Mouse (Mus musculus) heart, postnatal 14 days (tissue): Measurements from ENCODE around the gene Adam11. TPM values are rescaled to one million over a fixed set of nuclear protein-coding genes. Genes with fewer than 3 reads are reported as not detected.

Experiments
- DNase-seq, 2 experiments: peaks; one replicate each; pipeline ENCODE4 v3.0.0; 2021 to 2022
- intact Hi-C: fragments of 180-260 bp; cut with DNase I; formaldehyde crosslinking; loops from one replicate; pipeline ENCODE4 v1.15.1; 2025
- total RNA-seq, 2 experiments: library from RNA; stranded (reverse); gene quantifications; 2 replicates each; pipeline ENCODE4 v1.2.3; 2021

Adam11 gene
- total RNA-seq, 2 experiments from 2014 or later: 4.0 to 4.4 TPM

GRCm38 (mm10) chr11:102774621-102775141, 13.4 kb downstream of the Adam11 start:
- DNase-seq: peak; percentile 84 to 85
- intact Hi-C loops: loop anchor here (1.0 to 5.0 kb wide), 4 partner anchors 44 to 218 kb away; partner anchors contain the start of gene Gjc1

- intact Hi-C loops: no loop called here
- peak; percentile 91 to 93 for DNase-seq
Measured at GRCm38 (mm10) chr11:102777598-102777997, 16.4 kb downstream of the Adam11 start.

- intact Hi-C loops: no loop called here
Measured at GRCm38 (mm10) chr11:102778165-102778564, 16.9 kb downstream of the Adam11 start.

GRCm38 (mm10) chr11:102778597-102778996, 17.4 kb downstream of the Adam11 start:
- intact Hi-C loops: no loop called here
- no peak for DNase-seq

More at GRCm38 (mm10) chr11:102778165-102778564, 16.9 kb downstream of the Adam11 start:
- DNase-seq: no peak

- intact Hi-C loops: no loop called here
Measured at GRCm38 (mm10) chr11:102779081-102779638, 17.9 kb downstream of the Adam11 start.

GRCm38 (mm10) chr11:102779824-102780223, 18.6 kb downstream of the Adam11 start:
- intact Hi-C loops: no loop called here
- no peak for DNase-seq

More at GRCm38 (mm10) chr11:102779081-102779638, 17.9 kb downstream of the Adam11 start:
- no peak for DNase-seq

GRCm38 (mm10) chr11:102780271-102780985, 19.2 kb downstream of the Adam11 start:
- intact Hi-C loops: no loop called here
- peak; percentile 46 to 50 for DNase-seq

GRCm38 (mm10) chr11:102780986-102781351, 19.7 kb downstream of the Adam11 start:
- intact Hi-C loops: no loop called here
- no peak for DNase-seq

- DNase-seq: no peak
- intact Hi-C loops: no loop called here
Measured at GRCm38 (mm10) chr11:102781523-102781922, 20.3 kb downstream of the Adam11 start.

- peak in 1 of 2 experiments; percentile 45 for DNase-seq
- intact Hi-C loops: no loop called here
Measured at GRCm38 (mm10) chr11:102783443-102783842, 22.2 kb downstream of the Adam11 start.

GRCm38 (mm10) chr11:102787688-102788177, 26.5 kb downstream of the Adam11 start:
- no peak for DNase-seq
- intact Hi-C loops: no loop called here

GRCm38 (mm10) chr11:102791682-102792445, 30.6 kb downstream of the Adam11 start:
- intact Hi-C loops: no loop called here

GRCm38 (mm10) chr11:102794157-102794556, 32.9 kb downstream of the Adam11 start:
- no peak for DNase-seq
- intact Hi-C loops: no loop called here

More at GRCm38 (mm10) chr11:102791682-102792445, 30.6 kb downstream of the Adam11 start:
- no peak for DNase-seq

GRCm38 (mm10) chr11:102803453-102803852, 42.2 kb downstream of the Adam11 start:
- intact Hi-C loops: no loop called here

GRCm38 (mm10) chr11:102808246-102808645, 47.0 kb downstream of the Adam11 start:
- DNase-seq: no peak
- intact Hi-C loops: no loop called here

More at GRCm38 (mm10) chr11:102803453-102803852, 42.2 kb downstream of the Adam11 start:
- DNase-seq: no peak

- intact Hi-C loops: no loop called here
- no peak for DNase-seq
Measured at GRCm38 (mm10) chr11:102810721-102811485, 49.7 kb downstream of the Adam11 start.

- DNase-seq: no peak
- intact Hi-C loops: no loop called here
Measured at GRCm38 (mm10) chr11:102814881-102815280, 53.6 kb downstream of the Adam11 start.

GRCm38 (mm10) chr11:102818121-102819020, 57.1 kb downstream of the Adam11 start:
- intact Hi-C loops: loop anchor here (2.0 kb wide), 1 partner anchor 44 kb away; no protein-coding TSS in a partner anchor
- peak; percentile 62 to 69 for DNase-seq
